Mouse (Mus musculus): ENCODE results near the gene Mest.

Gene Mest

DNA sequence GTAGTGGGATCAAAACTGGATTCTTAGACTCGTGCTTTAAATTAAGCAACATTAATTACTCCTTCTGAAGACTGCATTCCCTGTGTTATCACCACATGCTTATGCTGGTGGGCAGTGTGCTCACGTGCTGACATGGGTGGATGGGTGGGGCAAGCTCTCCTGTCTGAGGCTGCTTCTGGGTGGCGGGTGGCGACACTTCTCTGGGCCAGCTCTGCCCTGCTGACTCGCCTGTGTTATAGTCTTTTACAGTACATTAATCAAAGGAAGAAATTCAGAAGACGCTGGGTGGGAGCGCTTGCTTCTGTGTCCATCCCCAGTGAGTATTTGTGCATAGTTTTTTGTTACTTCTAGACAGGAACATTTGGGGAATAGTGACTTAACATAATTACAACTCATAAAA is 22.2 kb downstream of the Mest start:
- H3K36me3 ChIP-seq (ENCODE audit: control insufficient read depth, insufficient read depth, low read length, poor library complexity, severe bottlenecking), result peaks cover 8% of the 10 kb centered on the region; the same call in 1 of the 2 replicates
- no peaks in the 10 kb centered on the region for H3K27me3 ChIP-seq (ENCODE audit: control insufficient read depth, insufficient read depth, low read length, poor library complexity, severe bottlenecking)
- DNase-seq (ENCODE audit: low read depth, low spot score), result no peak

DNA sequence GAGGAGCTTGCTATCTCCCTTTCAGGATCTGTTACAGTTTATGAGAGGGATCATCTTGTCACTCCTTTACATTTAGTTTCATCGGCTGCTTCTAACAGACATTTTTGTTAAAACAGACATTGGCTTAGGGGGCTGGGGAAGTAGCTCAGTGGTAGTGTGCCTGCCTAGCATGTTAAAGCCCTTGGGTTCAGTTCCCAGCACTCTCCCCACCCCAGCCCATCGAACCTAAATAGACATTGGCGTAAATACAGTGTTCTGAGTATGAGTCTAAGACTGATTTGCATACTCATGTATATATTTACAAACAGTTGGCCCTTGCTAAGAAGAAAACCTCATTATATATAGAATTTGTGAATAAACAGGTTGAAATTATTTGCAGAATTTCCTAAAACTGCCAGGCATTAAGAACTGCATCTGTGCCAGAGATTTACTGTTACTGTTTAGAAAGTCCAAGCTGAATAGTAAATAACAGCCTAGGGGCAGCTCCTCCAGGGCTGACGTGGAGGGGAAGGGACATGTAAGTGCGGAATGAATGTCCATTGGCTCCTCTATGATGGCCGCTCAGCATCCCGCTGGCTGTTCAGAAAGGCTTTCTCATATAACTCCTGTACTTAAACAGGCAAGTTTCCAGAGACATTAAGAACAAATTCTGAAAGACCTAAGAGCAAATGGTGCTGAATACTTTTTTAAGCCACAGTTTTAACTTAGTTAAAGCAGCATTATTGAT is 24.4 kb downstream of the Mest start:
- H3K36me3 ChIP-seq (ENCODE audit: control insufficient read depth, insufficient read depth, low read length, poor library complexity, severe bottlenecking), result peaks cover 8% of the 10 kb centered on the region; the same call in 1 of the 2 replicates
- no peaks in the 10 kb centered on the region for H3K27me3 ChIP-seq (ENCODE audit: control insufficient read depth, insufficient read depth, low read length, poor library complexity, severe bottlenecking)
- DNase-seq (ENCODE audit: low read depth, low spot score), result no peak

DNA sequence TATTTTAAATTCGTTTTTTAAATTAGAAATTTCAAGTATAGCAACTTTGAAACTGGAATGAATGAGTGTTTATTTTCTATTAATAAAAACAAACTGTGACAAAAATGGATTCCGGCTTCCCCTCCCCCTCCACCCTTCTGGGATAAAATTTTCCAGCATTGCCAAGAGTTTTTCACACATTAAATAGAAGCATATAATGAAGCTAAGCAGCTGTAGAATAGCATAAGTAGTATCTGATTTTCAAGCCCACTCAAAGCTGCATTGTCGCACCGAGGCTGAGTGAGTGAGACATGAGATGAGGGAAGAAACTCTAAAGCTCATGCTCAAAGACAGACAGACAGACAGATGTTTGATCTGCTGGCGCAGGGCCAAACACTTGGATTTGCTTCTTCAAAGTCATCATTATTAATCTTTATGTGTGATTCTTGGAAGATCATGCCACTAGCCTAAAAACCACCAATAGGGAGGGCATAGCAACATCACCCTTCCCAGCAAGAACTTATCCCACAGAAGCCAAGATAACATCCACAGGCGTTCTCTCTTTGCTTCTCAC is 25.1 kb downstream of the Mest start:
- peaks cover 8% of the 10 kb centered on the region; the same call in 1 of the 2 replicates for H3K36me3 ChIP-seq (ENCODE audit: control insufficient read depth, insufficient read depth, low read length, poor library complexity, severe bottlenecking)
- no peak for DNase-seq (ENCODE audit: low read depth, low spot score)
- no peaks in the 10 kb centered on the region for H3K27me3 ChIP-seq (ENCODE audit: control insufficient read depth, insufficient read depth, low read length, poor library complexity, severe bottlenecking)

DNA sequence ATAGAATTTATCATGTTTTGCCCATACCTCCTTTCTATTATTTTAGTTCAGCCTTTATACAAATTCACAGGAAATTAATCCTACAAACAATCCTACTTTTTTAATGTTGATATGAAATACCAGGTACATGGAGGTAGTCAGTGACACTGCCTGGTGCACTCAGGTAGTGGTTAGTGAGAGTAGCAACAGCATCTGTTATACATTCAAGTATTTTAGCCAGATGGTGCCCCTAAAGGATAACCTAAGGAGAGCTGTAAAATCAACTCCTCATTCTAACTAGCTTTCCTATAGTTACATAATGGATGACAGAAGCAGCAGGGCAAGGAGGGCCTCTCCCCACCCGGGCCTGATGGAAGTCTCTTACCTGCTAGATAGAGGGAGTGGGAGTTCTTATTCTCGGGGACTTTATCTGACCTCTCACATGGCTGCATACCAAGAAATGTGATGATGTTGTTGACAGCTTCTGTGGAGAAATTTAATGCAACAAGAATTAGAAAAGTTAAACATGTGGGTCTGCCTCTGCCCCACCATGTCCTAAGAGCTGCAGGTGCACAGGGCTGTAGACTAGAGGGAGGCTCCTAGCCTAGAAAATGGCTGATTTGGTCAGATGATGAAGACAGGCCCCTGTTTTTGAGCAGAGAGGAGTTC is 25.8 kb downstream of the Mest start:
- DNase-seq (ENCODE audit: low read depth, low spot score), result no peak
- H3K27me3 ChIP-seq (ENCODE audit: control insufficient read depth, insufficient read depth, low read length, poor library complexity, severe bottlenecking), result no peaks in the 10 kb centered on the region

DNA sequence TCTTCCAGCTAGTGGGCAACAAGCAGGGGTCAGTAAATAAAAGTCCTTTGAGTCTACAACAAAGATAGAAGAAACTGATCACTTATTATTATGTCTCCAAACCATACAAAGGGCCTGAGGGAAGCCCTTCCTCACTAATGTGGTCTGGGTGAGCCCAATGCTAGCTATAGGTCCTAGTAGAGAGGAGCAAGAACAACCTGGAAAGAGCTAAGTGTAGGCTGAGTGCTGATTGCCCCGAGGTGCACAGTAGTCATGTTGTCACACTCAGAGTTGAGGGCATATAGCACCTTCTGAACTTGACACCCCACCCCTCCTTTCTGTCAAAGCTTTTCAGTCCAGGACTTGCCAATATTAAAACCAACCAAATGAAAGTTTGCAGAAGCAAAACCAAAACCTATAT is 26.5 kb downstream of the Mest start:
- H3K36me3 ChIP-seq (ENCODE audit: control insufficient read depth, insufficient read depth, low read length, poor library complexity, severe bottlenecking), result peaks cover 8% of the 10 kb centered on the region; the same call in 1 of the 2 replicates

More for the DNA sequence above, 25.8 kb downstream of the Mest start:
- H3K36me3 ChIP-seq (ENCODE audit: control insufficient read depth, insufficient read depth, low read length, poor library complexity, severe bottlenecking), result peaks cover 8% of the 10 kb centered on the region; the same call in 1 of the 2 replicates

DNA sequence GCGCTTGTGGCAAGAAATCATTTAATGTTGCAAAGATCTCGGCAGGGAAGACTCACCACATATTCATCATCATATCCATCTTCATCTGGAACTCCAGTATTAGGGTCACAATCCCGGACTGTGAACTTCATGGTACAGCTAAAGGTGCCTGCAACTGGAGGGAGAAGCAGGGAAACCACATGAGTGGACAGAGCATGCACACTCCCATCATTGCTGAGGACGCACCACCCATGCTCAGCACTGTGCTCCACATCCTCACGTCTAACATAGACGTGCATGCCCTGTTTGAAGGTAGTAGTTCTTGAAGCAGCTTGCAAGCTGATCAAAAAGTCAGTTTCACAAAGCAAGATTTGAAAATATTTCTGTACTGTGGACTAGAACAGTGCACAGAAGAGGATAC is 27.1 kb downstream of the Mest start:
- Histone ChIP-seq H3K36me3 (ENCODE audit: control insufficient read depth, insufficient read depth, low read length, poor library complexity, severe bottlenecking) (peaks cover 8% of the 10 kb centered on the region; the same call in 1 of the 2 replicates), H3K27me3 (ENCODE audit: control insufficient read depth, insufficient read depth, low read length, poor library complexity, severe bottlenecking) (no peaks in the 10 kb centered on the region)
- DNase-seq (ENCODE audit: low read depth, low spot score), result no peak

More for the DNA sequence above, 26.5 kb downstream of the Mest start:
- DNase-seq (ENCODE audit: low read depth, low spot score), result no peak
- H3K27me3 ChIP-seq (ENCODE audit: control insufficient read depth, insufficient read depth, low read length, poor library complexity, severe bottlenecking), result no peaks in the 10 kb centered on the region

DNA sequence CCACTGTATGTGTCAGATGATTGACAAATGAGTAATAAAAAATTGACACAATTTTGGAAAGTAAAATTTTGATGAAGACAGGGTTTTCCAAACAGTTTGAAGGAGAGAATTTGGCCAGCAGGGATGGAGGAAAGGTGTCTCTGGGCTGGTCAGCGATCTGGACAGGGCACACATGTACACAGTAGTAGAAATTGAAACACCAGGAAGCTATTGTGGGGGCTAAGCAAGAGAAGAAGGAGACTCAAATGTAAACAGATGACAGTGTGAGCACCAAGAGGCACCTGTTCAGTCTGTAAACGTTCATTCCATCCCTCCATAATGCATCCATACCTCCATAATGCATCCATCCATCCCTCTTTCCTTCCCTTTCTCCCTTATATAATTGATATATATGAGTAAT is 27.9 kb downstream of the Mest start:
- no peak for DNase-seq (ENCODE audit: low read depth, low spot score)
- H3K36me3 ChIP-seq (ENCODE audit: control insufficient read depth, insufficient read depth, low read length, poor library complexity, severe bottlenecking), result peaks cover 8% of the 10 kb centered on the region; the same call in 1 of the 2 replicates
- H3K27me3 ChIP-seq (ENCODE audit: control insufficient read depth, insufficient read depth, low read length, poor library complexity, severe bottlenecking), result no peaks in the 10 kb centered on the region
